Mouse (Mus musculus) mesoderm, embryonic 11.5 days (tissue): ENCODE data around the gene Helt.

Experiments
- DNase-seq: peaks from one replicate; pipeline ENCODE4 v3.0.0-alpha.2; 2012; ENCODE audit warnings: low read depth, low spot score

Gene Helt

GRCm38 (mm10) chr8:46294181-46294892, at the start of gene Helt:
Gene Helt, minus strand, starts transcription at chr8:46294671.
- no peak for DNase-seq

DNA sequence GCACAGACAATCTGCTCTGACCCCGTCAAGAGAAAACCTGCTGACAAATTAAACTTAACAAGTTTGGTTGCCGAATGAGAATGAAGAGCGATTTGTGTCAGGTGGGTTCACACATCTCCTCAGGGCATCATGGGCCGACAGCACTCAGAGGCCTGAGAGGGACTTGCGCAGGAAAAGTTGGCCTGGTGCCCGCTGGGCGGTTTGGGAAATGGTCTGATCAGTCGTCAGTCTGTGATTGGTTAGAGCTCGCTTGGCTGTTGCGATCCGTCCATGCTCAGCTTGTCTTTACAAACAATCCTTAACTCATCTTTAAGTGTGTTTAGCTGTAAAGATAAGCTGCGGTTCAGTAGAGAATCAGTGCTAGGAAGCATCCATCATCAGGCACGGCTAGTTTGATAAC, 47.8 kb upstream of the Helt start:
- DNase-seq, result no peak

DNA sequence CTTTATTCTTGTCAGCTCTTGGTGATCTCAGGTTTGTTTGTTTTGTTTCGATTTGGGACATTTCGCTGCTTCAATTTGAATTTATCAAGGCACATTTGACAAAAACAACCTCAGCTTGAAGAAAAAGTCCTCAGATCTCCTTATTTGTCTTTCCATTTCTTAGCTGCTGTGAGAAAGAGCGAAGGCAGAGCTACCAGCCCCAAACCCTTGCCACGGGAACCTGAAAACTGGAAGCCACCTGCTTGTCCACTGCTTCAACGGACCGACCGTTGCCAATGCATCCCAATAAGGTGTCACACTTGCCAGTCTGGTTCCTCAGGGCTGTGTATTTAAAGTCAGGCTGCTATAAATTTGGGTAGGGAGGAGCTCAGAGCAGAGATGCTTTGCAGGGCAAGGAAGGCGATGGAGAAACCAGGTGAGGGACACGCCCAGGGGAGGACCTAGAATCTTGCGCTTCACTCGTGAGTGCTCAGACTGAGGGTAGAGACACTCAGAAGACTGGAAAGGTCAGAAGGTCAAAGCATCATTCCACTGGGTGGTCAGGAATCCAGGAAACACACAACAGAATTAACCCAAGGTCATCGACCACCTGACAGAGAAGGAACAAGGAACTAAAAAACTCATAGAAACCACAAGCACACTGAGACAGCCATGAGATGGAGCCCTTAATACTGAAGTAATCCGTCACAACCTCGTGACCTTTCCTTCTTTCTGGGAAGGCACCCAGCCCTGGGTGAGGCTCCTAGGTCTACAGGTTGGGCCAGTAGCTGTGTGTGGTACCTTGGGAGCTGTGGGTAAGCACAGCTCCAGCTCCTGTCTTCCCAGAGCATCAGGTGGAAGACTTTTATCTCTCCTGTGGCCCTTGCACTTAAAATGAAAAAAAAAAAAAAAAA, 46.2 kb upstream of the Helt start:
- DNase-seq, result no peak

GRCm38 (mm10) chr8:46339317-46339716, 44.8 kb upstream of the Helt start:
- no peak for DNase-seq

- DNase-seq, result no peak
Measured at GRCm38 (mm10) chr8:46336351-46336750, 41.9 kb upstream of the Helt start.

- DNase-seq, result no peak
Measured at GRCm38 (mm10) chr8:46332389-46333061, 38.1 kb upstream of the Helt start.

GRCm38 (mm10) chr8:46331801-46332200, 37.3 kb upstream of the Helt start:
- no peak for DNase-seq

- no peak for DNase-seq
Measured at GRCm38 (mm10) chr8:46329396-46329795, 34.9 kb upstream of the Helt start.

DNA sequence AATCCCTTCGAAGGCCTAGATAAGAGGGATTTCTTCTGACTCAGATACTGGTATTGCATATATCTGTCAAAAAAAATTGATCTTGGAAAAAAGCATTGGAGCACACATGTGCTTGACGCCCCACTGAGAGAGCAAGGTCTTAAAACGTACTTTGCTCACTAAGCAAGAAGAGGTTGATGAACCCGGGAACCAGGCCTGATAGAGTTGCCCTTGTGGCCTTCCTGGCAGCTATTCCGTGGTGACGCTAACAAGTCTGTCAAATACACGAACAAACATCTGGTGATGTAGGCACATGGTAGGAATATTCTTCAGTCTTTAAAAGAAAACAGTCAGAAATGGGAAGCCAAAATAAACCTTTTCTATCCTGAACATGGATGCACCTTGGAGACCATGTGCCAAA, 32.8 kb upstream of the Helt start:
- DNase-seq, result no peak

GRCm38 (mm10) chr8:46326715-46327114, 32.2 kb upstream of the Helt start:
- no peak for DNase-seq

- DNase-seq, result no peak
Measured at GRCm38 (mm10) chr8:46324676-46325075, 30.2 kb upstream of the Helt start.

DNA sequence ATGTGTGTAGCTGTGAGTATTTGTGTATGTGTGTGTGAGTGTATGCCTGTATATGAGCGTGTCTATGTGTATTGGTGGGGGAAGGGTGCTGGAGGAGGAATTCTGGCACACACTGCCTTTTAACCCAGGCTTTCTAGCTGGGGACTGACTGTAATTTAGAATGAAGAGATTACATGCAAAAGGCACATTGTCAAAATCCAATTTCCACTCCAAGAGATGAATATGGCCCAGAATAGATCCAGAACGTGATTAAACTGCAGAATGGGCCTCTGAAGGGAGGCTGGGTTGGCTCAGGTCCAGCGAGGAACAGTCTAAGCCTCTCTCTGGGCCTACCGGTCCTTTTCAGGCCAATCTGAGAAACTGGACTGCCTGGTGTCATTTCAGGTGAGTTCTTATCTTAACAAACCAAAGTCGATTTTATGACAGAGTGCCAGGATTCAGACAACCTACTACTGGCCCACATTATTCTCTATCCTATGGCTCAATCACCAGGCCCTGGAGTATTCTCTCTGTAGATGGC, 29.3 kb upstream of the Helt start:
- DNase-seq, result no peak

DNA sequence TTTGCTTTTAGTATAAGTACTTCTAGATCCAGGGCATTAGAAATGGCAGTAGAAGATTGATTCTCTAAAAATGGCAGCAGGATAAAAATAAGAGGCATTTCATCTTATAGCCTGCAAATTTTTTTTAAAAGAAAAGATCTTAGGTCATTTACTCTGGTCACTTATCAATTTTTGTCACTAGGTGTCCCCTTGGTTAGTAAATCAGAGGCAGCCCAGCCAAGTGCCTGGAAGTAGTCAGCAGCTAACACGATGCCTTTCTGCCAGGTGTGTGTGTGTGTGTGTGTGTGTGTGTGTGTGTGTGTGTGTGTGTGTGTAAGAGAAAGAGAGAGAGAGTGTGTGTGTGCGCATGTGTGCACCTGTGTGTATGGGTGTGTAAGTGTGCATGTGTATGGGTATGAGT, 28.4 kb upstream of the Helt start:
- DNase-seq, result no peak

DNA sequence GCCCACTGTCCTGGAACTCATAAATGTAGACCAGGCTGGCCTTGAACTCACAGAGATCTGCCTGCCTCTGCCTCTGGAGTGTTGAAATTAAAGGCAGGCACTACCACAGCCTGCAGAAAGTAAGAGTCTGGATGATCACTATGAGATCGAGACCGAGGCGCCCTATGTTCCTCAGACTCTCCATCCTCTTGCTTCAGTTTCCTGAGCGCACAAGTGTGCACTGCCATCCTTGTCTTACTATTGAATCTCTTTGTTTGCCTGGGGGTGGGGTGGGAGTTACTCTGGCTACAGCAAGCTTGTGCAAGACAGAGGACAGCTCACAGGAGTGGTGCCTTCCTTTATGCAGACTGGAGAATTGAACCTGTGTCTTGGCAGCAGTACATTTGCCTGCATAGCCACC, 27.9 kb upstream of the Helt start:
- no peak for DNase-seq

DNA sequence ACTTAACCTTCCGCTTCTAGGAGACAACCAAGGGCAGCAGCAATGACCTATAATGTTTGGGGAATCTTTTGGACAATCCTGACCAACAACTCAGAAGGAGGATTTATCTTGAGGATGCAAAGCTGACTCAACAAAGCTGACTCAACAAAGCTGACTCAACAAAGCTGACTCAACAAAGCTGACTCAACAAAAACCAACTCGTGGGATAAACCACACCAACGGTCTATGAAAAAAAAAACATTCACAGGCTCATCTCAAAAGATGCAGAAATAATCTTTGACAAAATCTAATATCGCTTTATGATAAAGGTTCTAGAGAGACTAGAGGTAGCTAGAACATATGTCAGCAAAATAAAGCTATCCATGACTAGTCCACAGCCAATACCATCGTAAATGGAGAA, 24.3 kb upstream of the Helt start:
- DNase-seq, result no peak

GRCm38 (mm10) chr8:46317161-46317560, 22.7 kb upstream of the Helt start:
- no peak for DNase-seq

DNA sequence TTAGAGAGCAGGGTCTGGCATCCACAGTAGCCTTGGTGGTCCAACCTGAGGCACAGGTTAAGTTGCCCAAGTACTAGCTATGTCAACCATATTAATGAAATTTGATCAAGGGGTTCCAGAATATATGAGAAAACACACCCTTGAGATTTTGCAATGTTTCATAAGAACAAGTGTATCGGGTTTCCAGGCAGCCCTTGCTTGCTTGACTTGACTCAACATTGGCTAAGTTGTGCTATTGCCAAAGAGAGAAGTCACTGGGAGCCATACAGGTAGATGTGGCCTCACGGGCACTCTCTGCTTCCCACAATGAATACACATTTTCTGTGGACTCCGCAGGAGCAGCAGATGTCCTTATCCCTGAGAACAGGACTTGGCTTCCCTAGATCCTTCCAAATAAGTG, 19.3 kb upstream of the Helt start:
- no peak for DNase-seq

DNA sequence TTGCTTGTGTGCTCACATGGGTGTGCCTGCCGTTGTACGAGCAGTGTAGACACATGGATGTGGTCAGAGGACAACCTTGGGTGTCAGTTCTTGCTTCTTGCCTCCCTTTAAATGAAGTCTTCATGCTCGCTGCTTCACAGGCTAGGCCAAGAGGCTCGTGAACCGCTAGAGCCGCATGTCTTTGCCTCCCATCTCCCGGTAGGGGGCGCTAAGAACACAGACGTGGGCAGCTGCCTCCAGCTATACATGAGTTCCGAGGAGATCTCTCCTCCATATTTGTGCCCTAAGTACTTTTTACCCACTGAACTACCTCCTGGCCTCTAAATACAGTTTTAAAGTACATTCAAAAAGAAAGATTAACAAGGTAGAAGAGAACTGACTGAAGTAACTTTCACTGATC, 16.7 kb upstream of the Helt start:
- DNase-seq, result peak; percentile 78

- no peak for DNase-seq
Measured at GRCm38 (mm10) chr8:46308189-46308588, 13.7 kb upstream of the Helt start.

GRCm38 (mm10) chr8:46305733-46306349, 11.4 kb upstream of the Helt start:
- DNase-seq, result peak; percentile 77

DNA sequence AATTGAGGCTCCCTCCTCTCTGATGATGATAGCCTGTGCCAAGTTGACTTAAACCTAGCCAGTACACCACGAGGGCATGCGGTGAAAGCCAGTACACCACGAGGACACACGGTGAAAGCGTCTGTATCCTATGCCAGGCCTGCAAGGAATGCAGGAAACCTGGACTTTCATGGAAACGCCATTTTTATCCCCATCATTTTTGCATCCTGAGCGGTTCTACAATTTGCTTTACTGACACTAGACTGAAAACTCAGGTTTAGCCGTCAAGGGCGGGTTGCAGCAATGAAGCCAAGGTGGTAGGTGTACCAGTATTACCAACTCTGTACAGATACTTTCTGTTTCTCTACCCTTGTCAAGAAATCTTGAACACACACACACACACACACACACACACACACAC, 7.7 kb upstream of the Helt start:
- no peak for DNase-seq

- no peak for DNase-seq
Measured at GRCm38 (mm10) chr8:46298847-46299246, 4.4 kb upstream of the Helt start.
